Mouse (Mus musculus): Measurements from ENCODE around the gene Hbb-bt. TPM values are rescaled to one million over a fixed set of nuclear protein-coding genes. Genes with fewer than 3 reads are reported as not detected.

The Hbb-bt gene
- total and polyA plus RNA-seq, 3 experiments: 118 to 120 TPM; not detected in 1

GRCm38 (mm10) chr7:103811223-103811845, 2.5 kb downstream of the Hbb-bt start (continued):
- TF ChIP-seq GATA1 (IDR thresholded peaks at IDR 0.05; ENCODE audit: low read depth, low read length) (peak; percentile 96), MAZ (IDR thresholded peaks at IDR 0.05; ENCODE audit: low read depth, low read length) (peak; percentile 78; the same call in 1 of the 2 replicates), ZC3H11A (IDR thresholded peaks at IDR 0.05; ENCODE audit: low read depth, low read length) (no peak), TAL1 (IDR thresholded peaks at IDR 0.05; ENCODE audit: low read length) (peak; percentile 79), E2F4 (IDR thresholded peaks at IDR 0.05; ENCODE audit: borderline replicate concordance, low read depth, low read length) (no peak), USF2 (IDR thresholded peaks at IDR 0.05; ENCODE audit: borderline replicate concordance in 1 of 2, insufficient read depth in 1 of 2, low read depth in 1 of 2, low read length in 2 of 2) (no peak)

- no peaks in the 10 kb centered on the region for H3K27me3 ChIP-seq (ENCODE audit: control insufficient read depth in 1 of 2, insufficient read depth in 2 of 2, low read length in 2 of 2)
- no peaks in the 10 kb centered on the region for H3K9me3 ChIP-seq (replicated peaks; ENCODE audit: insufficient read depth, low read length)
- no peaks in the 10 kb centered on the region for H3K79me2 ChIP-seq (ENCODE audit: control insufficient read depth, insufficient read depth, low read length, poor library complexity)
- peak overlapping the region; percentile 97 for H3K27ac ChIP-seq (ENCODE audit: control insufficient read depth, low read depth, low read length)
- H3K4me1 ChIP-seq (ENCODE audit: control insufficient read depth in 1 of 2, insufficient read depth in 2 of 2, low read length in 2 of 2): peaks cover 23 to 26% of the 10 kb centered on the region in 2 experiments
- peak; percentile 44 for DNase-seq (ENCODE audit: low read depth, low spot score)
- no peak overlapping the region for H3K4me3 ChIP-seq (ENCODE audit: control insufficient read depth in 1 of 2, insufficient read depth in 1 of 2, low read depth in 2 of 2, low read length in 2 of 2)
- peaks cover 0 to 31% of the 10 kb centered on the region in 2 experiments; a peak in 2 of 4 replicates for H3K36me3 ChIP-seq (ENCODE audit: control insufficient read depth in 1 of 2, insufficient read depth in 2 of 2, low read length in 2 of 2)
- peak overlapping the region; percentile 55 for H3K9ac ChIP-seq (ENCODE audit: control insufficient read depth, low read depth, low read length, poor library complexity, severe bottlenecking)
- TF ChIP-seq USF2 (IDR thresholded peaks at IDR 0.05; ENCODE audit: borderline replicate concordance in 1 of 2, insufficient read depth in 1 of 2, low read depth in 1 of 2, low read length in 2 of 2) (no peak), NELFE (IDR thresholded peaks at IDR 0.05; ENCODE audit: low read depth, low read length) (no peak), GABPA (IDR thresholded peaks at IDR 0.05; ENCODE audit: low read depth, low read length) (no peak), CHD2 (IDR thresholded peaks at IDR 0.05; ENCODE audit: low read length) (no peak)
Observed at GRCm38 (mm10) chr7:103810746-103811145, 3.0 kb downstream of the Hbb-bt start.

- Histone ChIP-seq H3K36me3 (ENCODE audit: control insufficient read depth in 1 of 2, insufficient read depth in 2 of 2, low read length in 2 of 2) (peaks cover 0 to 31% of the 10 kb centered on the region in 2 experiments; a peak in 2 of 4 replicates), H3K9ac (ENCODE audit: control insufficient read depth, low read depth, low read length, poor library complexity, severe bottlenecking) (peak overlapping the region; percentile 14; the same call in 1 of the 2 replicates), H3K27me3 (ENCODE audit: control insufficient read depth in 1 of 2, insufficient read depth in 2 of 2, low read length in 2 of 2) (no peaks in the 10 kb centered on the region), H3K4me3 (ENCODE audit: control insufficient read depth in 1 of 2, insufficient read depth in 1 of 2, low read depth in 2 of 2, low read length in 2 of 2) (no peak overlapping the region), H3K4me1 (ENCODE audit: control insufficient read depth in 1 of 2, insufficient read depth in 2 of 2, low read length in 2 of 2) (peaks cover 23 to 26% of the 10 kb centered on the region in 2 experiments), H3K9me3 (replicated peaks; ENCODE audit: insufficient read depth, low read length) (no peaks in the 10 kb centered on the region), H3K79me2 (ENCODE audit: control insufficient read depth, insufficient read depth, low read length, poor library complexity) (no peaks in the 10 kb centered on the region), H3K27ac (ENCODE audit: control insufficient read depth, low read depth, low read length) (peak overlapping the region; percentile 98)
- DNase-seq (ENCODE audit: low read depth, low spot score): peak; percentile 81
- TF ChIP-seq MYC (IDR thresholded peaks at IDR 0.05; ENCODE audit: low read depth, low read length) (peak; percentile 75), RCOR1 (IDR thresholded peaks at IDR 0.05; ENCODE audit: low read depth, low read length) (peak; percentile 48), TCF12 (IDR thresholded peaks at IDR 0.05; ENCODE audit: low read depth, low read length) (peak; percentile 56; the same call in 1 of the 2 replicates), CTCF (IDR thresholded peaks at IDR 0.05 in 2 of 3, conservative IDR thresholded peaks at IDR 0.05 in 1 of 3; ENCODE audit: control insufficient read depth in 1 of 3, insufficient read depth in 1 of 3, low read depth in 2 of 3, low read length in 3 of 3, poor library complexity in 1 of 3, severe bottlenecking in 1 of 3) (no peak), MAX (IDR thresholded peaks at IDR 0.05; ENCODE audit: low read length) (peak; percentile 18; the same call in 1 of the 2 replicates), POLR2AphosphoS5 (IDR thresholded peaks at IDR 0.05; ENCODE audit: borderline replicate concordance, low read depth, low read length) (no peak; the same call in 1 of the 2 replicates), MAFK (IDR thresholded peaks at IDR 0.05; ENCODE audit: borderline replicate concordance, low read depth, low read length) (0 out of 2 replicates have a peak, but pooled peaks have one; percentile 14), MXI1 (IDR thresholded peaks at IDR 0.05; ENCODE audit: low read depth, low read length) (peak; percentile 67; the same call in 1 of the 2 replicates), ETS1 (IDR thresholded peaks at IDR 0.05; ENCODE audit: low read depth, low read length) (peak; percentile 77), EP300 (IDR thresholded peaks at IDR 0.05; ENCODE audit: low read depth in 1 of 2, low read length in 2 of 2) (peak; percentile 50 to 72), BHLHE40 (IDR thresholded peaks at IDR 0.05; ENCODE audit: borderline replicate concordance, low read depth, low read length) (no peak), TAL1 (IDR thresholded peaks at IDR 0.05; ENCODE audit: low read length) (peak; percentile 52; the same call in 1 of the 2 replicates), GATA1 (IDR thresholded peaks at IDR 0.05; ENCODE audit: low read depth, low read length) (peak; percentile 38; the same call in 1 of the 2 replicates), SIN3A (IDR thresholded peaks at IDR 0.05; ENCODE audit: low read length) (peak; percentile 62; the same call in 1 of the 2 replicates)
Observed at GRCm38 (mm10) chr7:103810296-103810695, 3.5 kb downstream of the Hbb-bt start.
